Mouse (Mus musculus): ENCODE measurements around the gene Serpinb6a. TPM values are rescaled to one million over a fixed set of nuclear protein-coding genes. Genes with fewer than 3 reads are reported as not detected.
"Not testable (repeated sequence)": the region's sequence is repeated elsewhere in the genome, so short reads cannot be mapped to it uniquely, and the experiment has no call there.

The Serpinb6a gene
- polyA plus RNA-seq, 1 experiment from 2014 or later: 56.2 TPM

DNA sequence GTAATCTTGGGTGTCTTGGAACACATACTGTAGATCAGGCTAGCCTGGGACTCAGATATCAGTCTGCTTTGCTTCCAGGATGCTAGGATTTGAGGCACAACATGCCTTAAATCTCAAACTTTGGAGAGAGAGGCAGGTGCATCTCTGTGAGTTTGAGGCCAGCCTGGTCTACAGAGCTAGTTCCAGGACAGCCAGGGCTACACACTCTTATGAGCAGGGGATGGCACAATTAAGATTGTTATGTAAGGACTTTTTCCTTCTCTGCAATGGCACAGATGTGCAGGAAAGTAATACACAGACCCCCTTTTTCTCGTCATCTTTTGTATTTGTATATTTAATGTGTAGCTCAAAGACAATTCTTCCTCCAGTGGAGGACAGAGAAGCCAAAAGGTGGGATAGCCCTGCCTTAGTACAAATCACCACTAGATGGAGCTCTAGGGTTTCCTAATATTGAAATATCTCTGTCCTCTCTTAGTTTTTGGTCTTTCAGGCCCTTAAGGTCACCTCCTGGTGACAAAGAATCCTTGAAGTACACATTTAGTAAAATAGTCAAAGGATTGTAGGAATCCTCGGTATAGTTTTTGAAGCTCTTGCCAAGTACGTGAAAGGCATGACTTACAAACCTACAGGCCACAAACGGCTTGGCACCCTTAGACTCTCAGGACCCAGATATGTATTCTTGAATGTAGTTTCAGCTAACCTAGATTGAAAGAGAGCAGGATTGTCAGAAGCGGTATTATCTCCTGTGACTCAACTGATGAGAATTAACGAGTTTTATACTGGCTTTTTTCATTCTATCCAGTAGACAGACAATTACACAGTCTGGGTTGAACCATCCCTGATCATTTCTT lies 45.8 kb downstream of the Serpinb6a start:
- no peak overlapping the region for H3K27ac ChIP-seq (ENCODE audit: low read length)
- no peaks in the 10 kb centered on the region for H3K27me3 ChIP-seq (ENCODE audit: control insufficient read depth, insufficient read depth, low read depth, low read length)
- no peaks in the 10 kb centered on the region for H3K4me1 ChIP-seq (replicated peaks; ENCODE audit: control insufficient read depth, insufficient read depth, low read length)
- WGBS: 32% methylated on average over 6 of the region's 6 CpGs
- ATAC-seq (ENCODE audit: low read depth): peak; percentile 47; the same call in 1 of the 2 replicates
- H3K9ac ChIP-seq (ENCODE audit: low read length): no peak overlapping the region
- H3K4me3 ChIP-seq (ENCODE audit: low read length): no peak overlapping the region
- H3K36me3 ChIP-seq (ENCODE audit: control insufficient read depth, insufficient read depth, low read length): no peaks in the 10 kb centered on the region
- no peaks in the 10 kb centered on the region for H3K9me3 ChIP-seq (ENCODE audit: control insufficient read depth, low read length)
- no peak overlapping the region for H3K4me2 ChIP-seq (ENCODE audit: low read depth, low read length)

- Histone ChIP-seq H3K4me1 (replicated peaks; ENCODE audit: control insufficient read depth, insufficient read depth, low read length) (no peaks in the 10 kb centered on the region), H3K27ac (ENCODE audit: low read length) (no peak overlapping the region), H3K9me3 (ENCODE audit: control insufficient read depth, low read length) (no peaks in the 10 kb centered on the region), H3K36me3 (ENCODE audit: control insufficient read depth, insufficient read depth, low read length) (no peaks in the 10 kb centered on the region), H3K4me3 (ENCODE audit: low read length) (no peak overlapping the region), H3K27me3 (ENCODE audit: control insufficient read depth, insufficient read depth, low read depth, low read length) (no peaks in the 10 kb centered on the region), H3K9ac (ENCODE audit: low read length) (no peak overlapping the region), H3K4me2 (ENCODE audit: low read depth, low read length) (no peak overlapping the region)
- ATAC-seq (ENCODE audit: low read depth): no peak
- 85% methylated on average over 2 of the region's 2 CpGs for WGBS
Observed at GRCm38 (mm10) chr13:33952947-33953346, 49.6 kb downstream of the Serpinb6a start.

GRCm38 (mm10) chr13:33952075-33952449 lies 50.5 kb downstream of the Serpinb6a start:
- WGBS: 38% methylated on average over 1 of the region's 1 CpGs
- ATAC-seq (ENCODE audit: low read depth): no peak
- no peak overlapping the region for H3K9ac ChIP-seq (ENCODE audit: low read length)

GRCm38 (mm10) chr13:33951308-33952074 lies 51.1 kb downstream of the Serpinb6a start:
- no peak overlapping the region for H3K4me3 ChIP-seq (ENCODE audit: low read length)
- no peaks in the 10 kb centered on the region for H3K4me1 ChIP-seq (replicated peaks; ENCODE audit: control insufficient read depth, insufficient read depth, low read length)
- WGBS: 79% methylated on average over 4 of the region's 4 CpGs
- no peak for ATAC-seq (ENCODE audit: low read depth)
- H3K9ac ChIP-seq (ENCODE audit: low read length): no peak overlapping the region
- H3K27ac ChIP-seq (ENCODE audit: low read length): no peak overlapping the region
- H3K4me2 ChIP-seq (ENCODE audit: low read depth, low read length): no peak overlapping the region
- no peaks in the 10 kb centered on the region for H3K9me3 ChIP-seq (ENCODE audit: control insufficient read depth, low read length)
- H3K27me3 ChIP-seq (ENCODE audit: control insufficient read depth, insufficient read depth, low read depth, low read length): no peaks in the 10 kb centered on the region
- no peaks in the 10 kb centered on the region for H3K36me3 ChIP-seq (ENCODE audit: control insufficient read depth, insufficient read depth, low read length)

More at GRCm38 (mm10) chr13:33952075-33952449, 50.5 kb downstream of the Serpinb6a start:
- H3K27ac ChIP-seq (ENCODE audit: low read length): no peak overlapping the region
- H3K27me3 ChIP-seq (ENCODE audit: control insufficient read depth, insufficient read depth, low read depth, low read length): no peaks in the 10 kb centered on the region
- H3K4me3 ChIP-seq (ENCODE audit: low read length): no peak overlapping the region
- no peaks in the 10 kb centered on the region for H3K4me1 ChIP-seq (replicated peaks; ENCODE audit: control insufficient read depth, insufficient read depth, low read length)
- no peaks in the 10 kb centered on the region for H3K36me3 ChIP-seq (ENCODE audit: control insufficient read depth, insufficient read depth, low read length)
- no peaks in the 10 kb centered on the region for H3K9me3 ChIP-seq (ENCODE audit: control insufficient read depth, low read length)
- H3K4me2 ChIP-seq (ENCODE audit: low read depth, low read length): no peak overlapping the region

DNA sequence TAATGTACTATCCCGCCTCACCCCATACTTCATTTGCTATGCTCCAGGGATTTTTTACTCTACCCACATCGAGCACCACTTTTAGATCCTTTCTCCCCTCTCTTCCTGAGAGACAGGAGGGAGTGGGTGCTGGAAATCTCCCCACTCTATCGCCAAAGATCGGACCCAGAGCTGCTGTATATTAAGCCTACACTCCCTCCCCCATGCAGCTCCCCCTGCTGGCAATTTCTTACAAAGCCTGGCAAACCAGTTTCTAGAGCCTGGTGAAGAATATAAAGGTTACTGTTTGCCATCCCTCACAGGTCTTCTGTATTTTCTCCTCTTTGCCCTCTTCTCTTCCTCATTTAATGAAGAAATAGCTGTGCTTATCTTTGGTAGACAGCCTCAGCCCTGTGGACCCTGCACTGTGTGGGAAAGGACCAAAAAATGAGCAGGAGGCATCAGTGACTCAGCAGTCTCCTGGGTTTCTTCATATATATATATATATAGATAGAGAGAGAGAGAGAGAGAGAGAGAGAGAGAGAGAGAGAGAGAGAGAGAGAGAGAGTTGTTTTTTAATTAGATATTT lies 60.3 kb downstream of the Serpinb6a start:
- Histone ChIP-seq H3K9ac (ENCODE audit: low read length) (no peak overlapping the region), H3K4me3 (ENCODE audit: low read length) (no peak overlapping the region), H3K36me3 (ENCODE audit: control insufficient read depth, insufficient read depth, low read length) (no peaks in the 10 kb centered on the region), H3K9me3 (ENCODE audit: control insufficient read depth, low read length) (no peaks in the 10 kb centered on the region), H3K4me1 (replicated peaks; ENCODE audit: control insufficient read depth, insufficient read depth, low read length) (no peaks in the 10 kb centered on the region), H3K27me3 (ENCODE audit: control insufficient read depth, insufficient read depth, low read depth, low read length) (no peaks in the 10 kb centered on the region), H3K4me2 (ENCODE audit: low read depth, low read length) (no peak overlapping the region), H3K27ac (ENCODE audit: low read length) (no peak overlapping the region)
- WGBS: 38% methylated on average over 4 of the region's 4 CpGs
- ATAC-seq (ENCODE audit: low read depth): no peak

DNA sequence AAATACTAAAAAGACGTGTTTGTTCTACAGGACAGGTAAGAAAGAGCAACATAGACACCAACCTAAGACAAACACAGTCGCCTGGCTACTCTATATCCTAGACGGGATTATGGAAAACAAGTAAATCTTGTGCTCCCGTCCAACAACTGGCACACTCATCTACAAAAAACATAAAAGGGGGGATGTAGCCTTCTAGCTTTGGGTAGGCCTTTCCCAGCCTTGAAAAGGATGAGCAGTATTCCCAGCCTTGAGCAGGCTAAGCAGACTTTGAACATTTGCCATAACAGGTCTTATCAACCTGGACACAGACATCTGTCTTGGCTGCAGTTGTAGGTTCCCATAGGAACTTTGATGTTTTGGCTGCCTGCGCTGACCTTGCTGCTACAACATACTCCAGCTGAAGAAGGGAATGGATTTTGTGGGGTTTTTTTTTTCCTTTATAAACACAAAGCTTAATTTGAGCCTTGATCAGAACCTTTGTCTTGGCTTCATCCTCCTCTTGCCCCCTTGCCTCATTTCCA lies 61.2 kb downstream of the Serpinb6a start:
- Histone ChIP-seq H3K9ac (ENCODE audit: low read length) (no peak overlapping the region), H3K4me2 (ENCODE audit: low read depth, low read length) (no peak overlapping the region), H3K4me3 (ENCODE audit: low read length) (no peak overlapping the region), H3K27me3 (ENCODE audit: control insufficient read depth, insufficient read depth, low read depth, low read length) (no peaks in the 10 kb centered on the region), H3K36me3 (ENCODE audit: control insufficient read depth, insufficient read depth, low read length) (no peaks in the 10 kb centered on the region), H3K27ac (ENCODE audit: low read length) (no peak overlapping the region), H3K9me3 (ENCODE audit: control insufficient read depth, low read length) (no peaks in the 10 kb centered on the region), H3K4me1 (replicated peaks; ENCODE audit: control insufficient read depth, insufficient read depth, low read length) (peaks cover 5% of the 10 kb centered on the region; the same call in 1 of the 2 replicates)
- WGBS: 79% methylated on average over 5 of the region's 5 CpGs
- ATAC-seq (ENCODE audit: low read depth): no peak

- not testable (repeated sequence) for H3K27me3 ChIP-seq (ENCODE audit: control insufficient read depth, insufficient read depth, low read depth, low read length); H3K9me3 ChIP-seq (ENCODE audit: control insufficient read depth, low read length); H3K9ac ChIP-seq (ENCODE audit: low read length); H3K27ac ChIP-seq (ENCODE audit: low read length); ATAC-seq (ENCODE audit: low read depth); H3K36me3 ChIP-seq (ENCODE audit: control insufficient read depth, insufficient read depth, low read length); H3K4me3 ChIP-seq (ENCODE audit: low read length); H3K4me2 ChIP-seq (ENCODE audit: low read depth, low read length)
- H3K4me1 ChIP-seq (replicated peaks; ENCODE audit: control insufficient read depth, insufficient read depth, low read length): peaks cover 12% of the 10 kb centered on the region; the same call in 1 of the 2 replicates
Observed at GRCm38 (mm10) chr13:33937587-33937986, 65.0 kb downstream of the Serpinb6a start.

DNA sequence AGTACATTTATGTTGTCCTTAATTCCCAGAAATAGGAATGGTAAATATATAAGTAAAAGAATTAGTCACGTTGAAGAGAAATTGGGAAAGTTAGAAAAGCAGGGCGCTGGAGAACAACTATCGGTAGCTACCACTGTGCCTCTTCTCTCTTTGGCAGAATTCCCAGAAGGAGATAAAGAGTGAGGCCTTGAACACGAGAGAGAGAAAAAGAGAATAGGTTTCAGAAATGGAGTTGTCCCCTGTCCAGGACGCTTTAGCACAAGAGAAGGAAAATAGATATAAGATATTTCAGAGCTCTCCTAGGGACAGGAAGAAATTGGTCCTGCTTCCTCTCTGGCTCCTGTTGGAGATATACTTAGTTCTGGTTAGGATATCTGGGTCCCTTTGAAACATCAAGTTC lies 65.4 kb downstream of the Serpinb6a start:
- WGBS: 40% methylated on average over 5 of the region's 5 CpGs
- Histone ChIP-seq H3K4me3 (ENCODE audit: low read length) (no peak overlapping the region), H3K36me3 (ENCODE audit: control insufficient read depth, insufficient read depth, low read length) (no peaks in the 10 kb centered on the region), H3K9ac (ENCODE audit: low read length) (no peak overlapping the region), H3K27ac (ENCODE audit: low read length) (no peak overlapping the region), H3K4me2 (ENCODE audit: low read depth, low read length) (no peak overlapping the region), H3K9me3 (ENCODE audit: control insufficient read depth, low read length) (no peaks in the 10 kb centered on the region), H3K27me3 (ENCODE audit: control insufficient read depth, insufficient read depth, low read depth, low read length) (no peaks in the 10 kb centered on the region), H3K4me1 (replicated peaks; ENCODE audit: control insufficient read depth, insufficient read depth, low read length) (peaks cover 12% of the 10 kb centered on the region; the same call in 1 of the 2 replicates)
- no peak for ATAC-seq (ENCODE audit: low read depth)

Data from lung, embryonic 16.5 days (tissue).